Mouse (Mus musculus): ENCODE measurements around the gene Col6a6.

DNA sequence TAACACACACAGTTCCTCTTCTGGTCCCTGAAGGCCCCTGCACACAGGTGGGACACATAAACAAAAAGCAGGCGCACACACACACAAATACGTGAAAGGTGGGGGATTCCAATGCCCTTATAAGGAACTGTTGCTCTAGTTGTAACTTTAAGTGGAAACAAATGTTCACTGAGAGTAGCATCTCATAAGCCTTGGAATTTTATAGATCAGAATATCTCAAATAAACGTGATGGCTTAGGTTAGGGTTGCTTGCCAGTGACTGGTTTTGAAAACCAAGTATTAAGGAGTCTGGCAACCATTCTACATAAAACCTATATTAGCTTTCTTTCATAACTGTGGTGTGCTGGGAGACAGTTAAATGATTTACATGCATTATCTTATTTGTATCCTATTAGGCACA is 64.3 kb downstream of the Col6a6 start:
- TF ChIP-seq CTCF (conservative IDR thresholded peaks at IDR 0.05; ENCODE audit: insufficient read depth, insufficient read length, low read depth, low read length) (no peak), POLR2A (IDR thresholded peaks at IDR 0.05; ENCODE audit: low read depth, low read length) (no peak)
